Mouse (Mus musculus): ENCODE data around the gene Ryr1.

- TF ChIP-seq POLR2A (IDR thresholded peaks at IDR 0.05; ENCODE audit: control insufficient read depth, low read depth, low read length) = no peak
- TF ChIP-seq CTCF (IDR thresholded peaks at IDR 0.05; ENCODE audit: control insufficient read depth, insufficient read depth, insufficient replicate concordance, low read depth, low read length) = no peak
Measured at GRCm38 (mm10) chr7:29122821-29123220, 2.2 kb downstream of the Ryr1 start.
